In genomic region chr9:107935374-107935773, GRCm38 (mm10) we compare ENCODE assay signal across 10 mouse cellular contexts. TPM values are rescaled to one million over a fixed set of nuclear protein-coding genes. Genes with fewer than 3 reads are reported as not detected.
A peak's percentile ranks its signal among the peaks of the same experiment; 100 is the strongest.
DNase-seq lines count a peak whose midpoint lies in the region; ATAC-seq and TF ChIP-seq lines count a peak whose summit lies in the region.
"Had no signal": no experiment of that assay in that cellular context is flagged by ENCODE, and none has a peak within 500 bp of the region (broad histone marks: within the 10 kb centered on the region; RNA-seq: fewer than 3 reads in every experiment).

Gene Camkv (plus strand): TSS chr9:107935674.

- no peak for TF ChIP-seq CTCF in liver, postnatal 0 days (IDR thresholded peaks at IDR 0.05; ENCODE audit: low read depth)

- no peak for ATAC-seq in heart, embryonic 16.5 days (replicated peaks; ENCODE audit: extremely low read depth, insufficient read depth, low FRiP score)
- no peak for ATAC-seq in hindbrain, embryonic 16.5 days
- ATAC-seq in liver, postnatal 0 days: no peak
- ATAC-seq in erythroid progenitor cell, adult 5-6 weeks (replicated peaks; ENCODE audit: low FRiP score, poor library complexity, severe bottlenecking): no peak

- H3K4me1 ChIP-seq in heart, embryonic 16.5 days (ENCODE audit: control insufficient read depth, insufficient read depth, low read length): peaks cover 8% of the 10 kb centered on the region
- no peaks in the 10 kb centered on the region for H3K4me1 ChIP-seq in brown adipose tissue, adult 24 weeks (ENCODE audit: control insufficient read depth, insufficient read depth, insufficient read length, low read length)
- peaks cover 9% of the 10 kb centered on the region for H3K4me1 ChIP-seq in hindbrain, embryonic 16.5 days (ENCODE audit: control insufficient read depth, insufficient read depth, low read depth, low read length)
- H3K4me1 ChIP-seq in liver, postnatal 0 days (ENCODE audit: insufficient read depth): peaks cover 10% of the 10 kb centered on the region

- no peak for TF ChIP-seq EP300 in liver, postnatal 0 days (IDR thresholded peaks at IDR 0.05; ENCODE audit: low read depth)

- peak within 1 kb of the TSS; percentile 57 for H3K4me3 ChIP-seq in heart, embryonic 16.5 days (ENCODE audit: low read length)
- peak within 1 kb of the TSS; percentile 9; the same call in 1 of the 2 replicates for H3K4me3 ChIP-seq in brown adipose tissue, adult 24 weeks (ENCODE audit: insufficient read depth, low read depth, low read length)
- peak within 1 kb of the TSS; percentile 58 for H3K4me3 ChIP-seq in hindbrain, embryonic 16.5 days (ENCODE audit: low read length)
- peak within 1 kb of the TSS; percentile 39 for H3K4me3 ChIP-seq in liver, postnatal 0 days (ENCODE audit: low read depth, low read length)

- no peaks in the 10 kb centered on the region for H3K36me3 ChIP-seq in heart, embryonic 16.5 days (ENCODE audit: control insufficient read depth, insufficient read depth)
- no peaks in the 10 kb centered on the region for H3K36me3 ChIP-seq in hindbrain, embryonic 16.5 days (ENCODE audit: control insufficient read depth, insufficient read depth, low read length)
- H3K36me3 ChIP-seq in liver, postnatal 0 days (replicated peaks; ENCODE audit: insufficient read depth, low read length): no peaks in the 10 kb centered on the region
- H3K36me3 ChIP-seq: G1E had no signal

- DNase-seq in heart, postnatal 36 days: no peak
- DNase-seq in liver, postnatal 0 days: no peak
- DNase-seq in adrenal gland, postnatal 14 days: no peak
- DNase-seq in adrenal gland, adult 2 months: no peak

- intact Hi-C loops in heart, postnatal 36 days (cut with DNase I): no loop called here

- H3K9me3 ChIP-seq in heart, embryonic 16.5 days (replicated peaks; ENCODE audit: control insufficient read depth, low read length): no peaks in the 10 kb centered on the region
- H3K9me3 ChIP-seq in hindbrain, embryonic 16.5 days (ENCODE audit: control insufficient read depth, low read length): no peaks in the 10 kb centered on the region
- no peaks in the 10 kb centered on the region for H3K9me3 ChIP-seq in liver, postnatal 0 days (ENCODE audit: low read length)
- H3K9me3 ChIP-seq: G1E had no signal

- 21% methylated on average over 3 of the region's 3 CpGs for WGBS in heart, embryonic 16.5 days
- WGBS in hindbrain, embryonic 16.5 days: 6% methylated on average over 3 of the region's 3 CpGs
- 43% methylated on average over 3 of the region's 3 CpGs for WGBS in liver, postnatal 0 days (ENCODE audit: insufficient replicate concordance)

- peak within 1 kb of the TSS; percentile 88 for H3K4me2 ChIP-seq in heart, embryonic 16.5 days (ENCODE audit: low read depth, low read length)
- H3K4me2 ChIP-seq in hindbrain, embryonic 16.5 days (ENCODE audit: low read length): peak within 1 kb of the TSS; percentile 84
- H3K4me2 ChIP-seq in liver, postnatal 0 days (ENCODE audit: low read depth, low read length): peak within 1 kb of the TSS; percentile 68

- H3K27ac ChIP-seq in heart, embryonic 16.5 days (ENCODE audit: low read length): no peak within 1 kb of the TSS
- H3K27ac ChIP-seq in brown adipose tissue, adult 24 weeks (replicated peaks; ENCODE audit: low read depth, low read length): no peak within 1 kb of the TSS
- H3K27ac ChIP-seq in hindbrain, embryonic 16.5 days (ENCODE audit: low read depth, low read length): no peak within 1 kb of the TSS
- H3K27ac ChIP-seq in liver, postnatal 0 days (ENCODE audit: low read depth): no peak within 1 kb of the TSS

- H3K27me3 ChIP-seq in heart, embryonic 16.5 days (ENCODE audit: control insufficient read depth, insufficient read depth, low read length): peaks cover 30% of the 10 kb centered on the region
- H3K27me3 ChIP-seq in hindbrain, embryonic 16.5 days (replicated peaks; ENCODE audit: control insufficient read depth, insufficient read depth, low read length): no peaks in the 10 kb centered on the region; the same call in 1 of the 2 replicates
- peaks cover 30% of the 10 kb centered on the region for H3K27me3 ChIP-seq in liver, postnatal 0 days (ENCODE audit: insufficient read depth, low read length)

- peak within 1 kb of the TSS; percentile 67 for H3K9ac ChIP-seq in heart, embryonic 16.5 days (ENCODE audit: low read length)
- H3K9ac ChIP-seq in hindbrain, embryonic 16.5 days (ENCODE audit: low read depth, low read length): peak within 1 kb of the TSS; percentile 76
- H3K9ac ChIP-seq in liver, postnatal 0 days (replicated peaks): 0 out of 2 replicates have a peak within 1 kb of the TSS, but pooled peaks have one; percentile 11

RNA-seq across cellular contexts. Expression of gene Camkv, which starts in this region (rescaled TPM):
- polyA plus RNA-seq in heart, embryonic 16.5 days (2015; fragmentation: Nextera tagmentation; extraction: Ambion mirVana): 0.77 and 2.3 TPM in 2 replicates
- not detected for total RNA-seq in heart, postnatal 36 days (2021)
- not detected in 2 replicates for polyA plus RNA-seq in brown adipose tissue, adult 24 weeks (2012; ENCODE audit: insufficient read depth, insufficient read length, missing spikeins)
- 58.4 and 63.4 TPM in 2 replicates for polyA plus RNA-seq in hindbrain, embryonic 16.5 days (2015; fragmentation: Nextera tagmentation; extraction: Ambion mirVana)
- polyA plus RNA-seq in liver, postnatal 0 days (2015; fragmentation: Nextera tagmentation; extraction: Ambion mirVana): 0.04 and 0.09 TPM in 2 replicates
- total RNA-seq in adrenal gland, postnatal 14 days (2021): 1.3 and 2.3 TPM in 2 replicates
- total RNA-seq in erythroid progenitor cell, adult 5-6 weeks (2015; ENCODE audit: low replicate concordance): not detected in 2 replicates
- 0.13 TPM in 1 of 2 replicates, not detected in the other for total RNA-seq in erythroid progenitor cell, adult 5-6 weeks (2017; ENCODE audit: low replicate concordance)
- total RNA-seq in adrenal gland, adult 2 months (2021): 1 to 10 TPM; 2.9 to 5.2 TPM
- 7.8 and 9.5 TPM in 2 replicates for polyA plus RNA-seq in adrenal gland, adult 2 months (2012; rRNA removed)
- total RNA-seq: granulocyte monocyte progenitor cell, adult 5-6 weeks had no signal
- polyA plus RNA-seq: G1E had no signal

Comparison
In these comparisons a context has a peak if more than half of its experiments do, and no peak if none do; other contexts are left out.
1. H3K9ac ChIP-seq: peak in every context shown above with its lines; median percentile 76 in hindbrain, embryonic 16.5 days; 67 in heart, embryonic 16.5 days; 11 in liver, postnatal 0 days.